Mouse (Mus musculus): ENCODE measurements at regions not wholly inside any gene's neighbourhood (a gene's known extent, or its start where the extent isn't known, plus 50 kb on each side); places are given as distances from the start of the nearest gene placed in this dataset.

DNA sequence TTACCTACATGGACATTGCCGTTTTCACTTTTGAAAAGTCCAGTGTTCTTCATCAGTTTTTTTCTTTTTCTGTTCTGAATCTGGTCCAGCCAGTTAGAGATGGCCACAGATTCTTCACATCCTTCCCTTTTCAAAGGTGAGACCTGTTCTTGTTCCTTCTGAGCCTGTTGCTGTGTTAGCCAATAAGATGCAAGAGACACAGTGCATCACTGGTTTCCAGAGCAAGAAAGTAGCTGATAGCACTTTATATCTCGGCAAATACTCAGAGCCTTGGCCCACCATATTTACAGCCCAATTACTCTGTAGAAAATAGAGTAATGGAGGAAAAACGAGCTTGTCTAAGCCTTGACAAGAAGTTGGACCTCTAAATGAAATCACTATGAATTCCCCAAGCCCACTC is 180.7 kb upstream of the Fbxl17 start:
- Histone ChIP-seq H3K27ac (no peak overlapping the region), H3K4me3 (no peak overlapping the region), H3K4me2 (no peak overlapping the region), H3K27me3 (no peaks in the 10 kb centered on the region), H3K9me3 (replicated peaks) (no peaks in the 10 kb centered on the region), H3K9ac (no peak overlapping the region), H3K4me1 (no peaks in the 10 kb centered on the region), H3K36me3 (ENCODE audit: poor library complexity, severe bottlenecking) (no peaks in the 10 kb centered on the region)
- ATAC-seq = no peak
- 77% methylated on average over 3 of the region's 3 CpGs for WGBS

GRCm38 (mm10) chr17:63683345-63683744 is 179.5 kb upstream of the Fer start:
- no peak overlapping the region for H3K4me2 ChIP-seq
- H3K9ac ChIP-seq = no peak overlapping the region
- H3K9me3 ChIP-seq (replicated peaks) = no peaks in the 10 kb centered on the region
- H3K27ac ChIP-seq = no peak overlapping the region
- no peaks in the 10 kb centered on the region for H3K4me1 ChIP-seq
- no peaks in the 10 kb centered on the region for H3K27me3 ChIP-seq
- H3K36me3 ChIP-seq (ENCODE audit: poor library complexity, severe bottlenecking) = no peaks in the 10 kb centered on the region
- no peak for ATAC-seq
- no peak overlapping the region for H3K4me3 ChIP-seq
- WGBS = 79% methylated on average over 9 of the region's 9 CpGs

GRCm38 (mm10) chr17:63684026-63684425 is 178.8 kb upstream of the Fer start:
- Histone ChIP-seq H3K4me2 (no peak overlapping the region), H3K9me3 (replicated peaks) (no peaks in the 10 kb centered on the region), H3K36me3 (ENCODE audit: poor library complexity, severe bottlenecking) (no peaks in the 10 kb centered on the region), H3K9ac (no peak overlapping the region), H3K27me3 (no peaks in the 10 kb centered on the region), H3K4me3 (no peak overlapping the region), H3K27ac (no peak overlapping the region), H3K4me1 (no peaks in the 10 kb centered on the region)
- WGBS = 91% methylated on average over 3 of the region's 3 CpGs
- no peak for ATAC-seq

- no peak overlapping the region for H3K4me2 ChIP-seq
- H3K9ac ChIP-seq = no peak overlapping the region
- no peaks in the 10 kb centered on the region for H3K27me3 ChIP-seq
- H3K4me3 ChIP-seq = no peak overlapping the region
- no peaks in the 10 kb centered on the region for H3K4me1 ChIP-seq
- no peaks in the 10 kb centered on the region for H3K36me3 ChIP-seq (ENCODE audit: poor library complexity, severe bottlenecking)
- 0 out of 2 replicates have a peak, but pooled peaks have one; percentile 45 for ATAC-seq
- 34% methylated on average over 4 of the region's 4 CpGs for WGBS
- H3K9me3 ChIP-seq (replicated peaks) = no peaks in the 10 kb centered on the region
- H3K27ac ChIP-seq = no peak overlapping the region
These were observed 176.9 kb upstream of the Fer start for GRCm38 (mm10) chr17:63685956-63686355.

DNA sequence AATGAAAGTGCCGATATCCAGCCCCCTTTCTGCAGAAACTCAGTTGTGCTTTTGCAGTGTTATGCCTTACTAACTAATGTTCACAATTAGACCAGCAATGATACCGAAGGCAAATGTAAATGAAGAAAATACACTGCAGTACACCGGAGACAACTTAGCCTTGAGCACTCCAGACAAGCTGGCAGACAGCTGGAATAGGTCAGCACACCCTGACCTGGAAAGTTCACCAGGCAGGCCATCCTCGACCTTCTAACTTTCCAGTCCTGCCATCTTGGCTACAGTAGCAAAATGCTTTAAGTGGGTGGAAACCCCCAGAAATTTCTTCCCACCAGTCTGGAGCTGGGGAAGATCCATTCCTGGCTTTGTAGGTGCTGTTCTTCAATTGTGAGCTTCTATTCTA is 176.5 kb upstream of the Fer start:
- no peak overlapping the region for H3K9ac ChIP-seq
- H3K27ac ChIP-seq = no peak overlapping the region
- no peaks in the 10 kb centered on the region for H3K4me1 ChIP-seq
- H3K4me2 ChIP-seq = no peak overlapping the region
- ATAC-seq = no peak
- no peak overlapping the region for H3K4me3 ChIP-seq
- no peaks in the 10 kb centered on the region for H3K36me3 ChIP-seq (ENCODE audit: poor library complexity, severe bottlenecking)
- no peaks in the 10 kb centered on the region for H3K27me3 ChIP-seq
- H3K9me3 ChIP-seq (replicated peaks) = no peaks in the 10 kb centered on the region
- WGBS = 69% methylated on average over 4 of the region's 4 CpGs

DNA sequence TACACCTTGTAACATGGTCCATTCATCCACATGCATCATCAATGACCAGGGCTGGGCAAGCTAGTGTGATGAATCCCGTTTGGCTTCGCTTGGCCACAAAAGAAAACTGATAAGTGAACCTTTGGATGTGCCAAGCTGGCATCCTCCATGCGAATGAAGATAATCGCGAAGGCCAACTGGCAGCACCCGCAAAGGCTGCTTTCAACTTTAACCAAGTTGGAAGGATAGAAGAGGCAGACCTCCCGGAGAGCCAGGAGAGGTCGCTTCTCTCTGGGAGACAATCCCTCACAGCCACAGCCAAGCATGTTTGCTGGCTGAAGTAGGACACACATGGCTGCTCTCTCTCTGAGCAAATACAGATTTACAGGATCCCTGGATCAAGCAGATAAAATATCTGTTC is 173.6 kb upstream of the Fer start:
- Histone ChIP-seq H3K4me2 (no peak overlapping the region), H3K4me3 (no peak overlapping the region), H3K27me3 (no peaks in the 10 kb centered on the region), H3K27ac (no peak overlapping the region), H3K4me1 (no peaks in the 10 kb centered on the region), H3K9me3 (replicated peaks) (no peaks in the 10 kb centered on the region), H3K9ac (no peak overlapping the region), H3K36me3 (ENCODE audit: poor library complexity, severe bottlenecking) (no peaks in the 10 kb centered on the region)
- no peak for ATAC-seq
- 86% methylated on average over 8 of the region's 8 CpGs for WGBS

- H3K27ac ChIP-seq = no peak overlapping the region
- no peaks in the 10 kb centered on the region for H3K36me3 ChIP-seq (ENCODE audit: poor library complexity, severe bottlenecking)
- no peak overlapping the region for H3K4me2 ChIP-seq
- no peak for ATAC-seq
- no peaks in the 10 kb centered on the region for H3K4me1 ChIP-seq
- H3K27me3 ChIP-seq = no peaks in the 10 kb centered on the region
- H3K9me3 ChIP-seq (replicated peaks) = no peaks in the 10 kb centered on the region
- H3K4me3 ChIP-seq = no peak overlapping the region
- 77% methylated on average over 11 of the region's 11 CpGs for WGBS
- H3K9ac ChIP-seq = no peak overlapping the region
These were observed 171.8 kb upstream of the Fer start for GRCm38 (mm10) chr17:63690829-63691689.

- no peaks in the 10 kb centered on the region for H3K9me3 ChIP-seq (replicated peaks)
- no peak overlapping the region for H3K4me3 ChIP-seq
- H3K36me3 ChIP-seq (ENCODE audit: poor library complexity, severe bottlenecking) = no peaks in the 10 kb centered on the region
- ATAC-seq = no peak
- H3K4me2 ChIP-seq = no peak overlapping the region
- WGBS = 85% methylated on average over 3 of the region's 3 CpGs
- no peaks in the 10 kb centered on the region for H3K4me1 ChIP-seq
- H3K27ac ChIP-seq = no peak overlapping the region
- H3K27me3 ChIP-seq = no peaks in the 10 kb centered on the region
- no peak overlapping the region for H3K9ac ChIP-seq
These were observed 171.2 kb upstream of the Fer start for GRCm38 (mm10) chr17:63691690-63691968.

DNA sequence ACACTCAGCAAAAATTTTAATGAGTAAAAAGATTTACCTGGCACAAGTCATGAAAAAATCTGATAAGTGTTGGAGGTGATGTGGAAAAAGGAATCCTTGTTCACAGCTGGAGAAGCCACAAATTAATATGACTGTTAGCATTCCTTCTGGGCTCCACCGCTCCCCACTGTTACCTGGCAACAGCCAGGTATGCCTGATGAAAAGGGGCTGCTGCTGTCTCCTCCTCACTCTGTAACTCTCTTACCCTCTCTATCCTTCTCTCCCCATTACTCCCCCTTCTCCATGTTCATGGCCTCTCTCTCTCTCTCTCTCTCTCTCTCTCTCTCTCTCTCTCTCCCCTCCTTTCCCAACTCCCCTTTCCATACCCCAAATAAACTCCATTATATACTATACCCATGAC is 169.6 kb upstream of the Fer start:
- no peak overlapping the region for H3K4me3 ChIP-seq
- WGBS = 81% methylated on average over 1 of the region's 1 CpGs
- H3K9ac ChIP-seq = no peak overlapping the region
- H3K4me2 ChIP-seq = no peak overlapping the region
- no peak for ATAC-seq
- H3K27ac ChIP-seq = no peak overlapping the region
- H3K36me3 ChIP-seq (ENCODE audit: poor library complexity, severe bottlenecking) = no peaks in the 10 kb centered on the region
- H3K9me3 ChIP-seq (replicated peaks) = no peaks in the 10 kb centered on the region
- H3K27me3 ChIP-seq = no peaks in the 10 kb centered on the region
- H3K4me1 ChIP-seq = no peaks in the 10 kb centered on the region

DNA sequence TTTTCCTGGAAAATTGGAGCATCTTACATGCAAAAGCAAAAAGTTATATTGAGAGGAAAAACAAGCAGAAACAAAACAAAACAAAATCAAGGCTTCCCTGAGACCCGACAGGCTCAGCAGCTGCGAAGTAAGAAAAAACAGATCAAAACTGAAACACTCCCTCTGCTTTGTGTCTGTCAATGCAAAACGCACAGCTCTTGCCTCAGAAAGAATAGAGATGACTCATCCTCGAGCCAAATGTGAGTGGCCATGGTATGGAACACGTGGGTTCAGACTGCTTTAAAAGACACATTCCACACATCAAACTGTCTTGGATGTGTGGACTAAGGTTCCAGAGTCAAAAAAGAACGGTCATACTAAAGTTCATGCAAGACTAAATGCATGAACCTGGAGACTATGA is 163.3 kb upstream of the Fer start:
- H3K27ac ChIP-seq = no peak overlapping the region
- H3K27me3 ChIP-seq = no peaks in the 10 kb centered on the region
- 91% methylated on average over 6 of the region's 6 CpGs for WGBS
- no peaks in the 10 kb centered on the region for H3K9me3 ChIP-seq (replicated peaks)
- no peaks in the 10 kb centered on the region for H3K4me1 ChIP-seq
- H3K36me3 ChIP-seq (ENCODE audit: poor library complexity, severe bottlenecking) = no peaks in the 10 kb centered on the region
- no peak overlapping the region for H3K4me3 ChIP-seq
- no peak overlapping the region for H3K9ac ChIP-seq
- ATAC-seq = no peak
- no peak overlapping the region for H3K4me2 ChIP-seq

GRCm38 (mm10) chr17:63704991-63705390 is 157.9 kb upstream of the Fer start:
- Histone ChIP-seq H3K27me3 (no peaks in the 10 kb centered on the region), H3K36me3 (ENCODE audit: poor library complexity, severe bottlenecking) (no peaks in the 10 kb centered on the region), H3K4me2 (no peak overlapping the region), H3K4me3 (no peak overlapping the region), H3K9ac (no peak overlapping the region), H3K4me1 (no peaks in the 10 kb centered on the region), H3K9me3 (replicated peaks) (no peaks in the 10 kb centered on the region), H3K27ac (no peak overlapping the region)
- no peak for ATAC-seq
- WGBS = 98% methylated on average over 3 of the region's 3 CpGs

DNA sequence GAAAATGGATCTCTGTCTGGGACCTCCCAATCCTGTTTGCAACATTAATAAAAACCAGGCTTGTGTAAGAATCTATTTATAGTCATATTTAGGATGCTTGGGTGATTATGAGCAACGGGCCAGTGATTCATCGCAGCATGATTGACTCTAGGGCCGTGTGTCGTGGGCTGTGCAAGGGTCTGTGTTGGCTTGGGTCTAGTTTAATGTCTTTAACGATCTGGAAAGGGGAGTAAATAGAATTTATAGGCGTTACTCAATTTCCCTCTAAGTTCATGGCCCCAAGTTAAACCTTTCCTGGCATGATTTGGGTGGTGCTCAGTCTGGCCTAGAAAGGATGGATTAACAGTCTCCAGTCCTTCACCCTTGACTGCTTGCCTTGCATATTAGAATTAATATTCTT is 149.9 kb upstream of the Fer start:
- 63% methylated on average over 6 of the region's 6 CpGs for WGBS

GRCm38 (mm10) chr17:63715687-63716086 is 147.2 kb upstream of the Fer start:
- H3K9me3 ChIP-seq (replicated peaks) = no peaks in the 10 kb centered on the region

More for the DNA sequence above, 149.9 kb upstream of the Fer start:
- no peak overlapping the region for H3K27ac ChIP-seq
- no peaks in the 10 kb centered on the region for H3K36me3 ChIP-seq (ENCODE audit: poor library complexity, severe bottlenecking)
- H3K4me3 ChIP-seq = no peak overlapping the region
- no peak overlapping the region for H3K9ac ChIP-seq
- no peak for ATAC-seq
- H3K4me2 ChIP-seq = no peak overlapping the region
- H3K4me1 ChIP-seq = peaks cover 16% of the 10 kb centered on the region
- no peaks in the 10 kb centered on the region for H3K27me3 ChIP-seq
- no peaks in the 10 kb centered on the region for H3K9me3 ChIP-seq (replicated peaks)

More at GRCm38 (mm10) chr17:63715687-63716086, 147.2 kb upstream of the Fer start:
- H3K36me3 ChIP-seq (ENCODE audit: poor library complexity, severe bottlenecking) = no peaks in the 10 kb centered on the region
- H3K27ac ChIP-seq = no peak overlapping the region
- no peak for ATAC-seq
- WGBS = 88% methylated on average over 9 of the region's 9 CpGs
- H3K27me3 ChIP-seq = no peaks in the 10 kb centered on the region
- H3K4me2 ChIP-seq = no peak overlapping the region
- H3K4me1 ChIP-seq = peaks cover 16% of the 10 kb centered on the region
- H3K4me3 ChIP-seq = no peak overlapping the region
- no peak overlapping the region for H3K9ac ChIP-seq

Measured in forebrain, embryonic 13.5 days (tissue).